Mouse (Mus musculus): ENCODE measurements around the gene Eogt. TPM values are rescaled to one million over a fixed set of nuclear protein-coding genes. Genes with fewer than 3 reads are reported as not detected.
A peak's percentile ranks its signal among the peaks of the same experiment; 100 is the strongest.

Gene Eogt
- polyA plus RNA-seq (2014; fragmentation: Nextera tagmentation; extraction: Ambion mirVana), result 12.1 and 13.5 TPM in 2 replicates

GRCm38 (mm10) chr6:97148383-97149251 is at the start of gene Eogt:
Gene Eogt, minus strand, starts transcription at chr6:97149182.
- Histone ChIP-seq H3K27ac (ENCODE audit: low read depth, low read length) (peak within 1 kb of the TSS; percentile 79), H3K9me3 (replicated peaks; ENCODE audit: control insufficient read depth, low read length) (no peaks in the 10 kb centered on the region), H3K27me3 (ENCODE audit: control insufficient read depth, insufficient read depth, low read length) (no peaks in the 10 kb centered on the region), H3K4me1 (ENCODE audit: control insufficient read depth, insufficient read depth, low read length) (peaks cover 24% of the 10 kb centered on the region), H3K4me2 (peak within 1 kb of the TSS; percentile 97), H3K4me3 (ENCODE audit: low read depth, low read length) (peak within 1 kb of the TSS; percentile 78), H3K9ac (ENCODE audit: low read depth, low read length) (peak within 1 kb of the TSS; percentile 97), H3K36me3 (ENCODE audit: control insufficient read depth, insufficient read depth, low read length) (peaks cover under 1% of the 10 kb centered on the region; the same call in 1 of the 2 replicates)
- peak; percentile 72 for ATAC-seq (replicated peaks; ENCODE audit: insufficient number of reproducible peaks, low FRiP score, low TSS enrichment)
- under 1% methylated on average over 56 of the region's 56 CpGs for WGBS (ENCODE audit: insufficient replicate concordance)

- Histone ChIP-seq H3K4me2 (peak overlapping the region; percentile 70), H3K4me1 (ENCODE audit: control insufficient read depth, insufficient read depth, low read length) (peaks cover 12% of the 10 kb centered on the region; the same call in 1 of the 2 replicates), H3K27me3 (ENCODE audit: control insufficient read depth, insufficient read depth, low read length) (no peaks in the 10 kb centered on the region), H3K36me3 (ENCODE audit: control insufficient read depth, insufficient read depth, low read length) (peaks cover 7% of the 10 kb centered on the region), H3K27ac (ENCODE audit: low read depth, low read length) (peak overlapping the region; percentile 87), H3K9ac (ENCODE audit: low read depth, low read length) (peak overlapping the region; percentile 93), H3K9me3 (replicated peaks; ENCODE audit: control insufficient read depth, low read length) (no peaks in the 10 kb centered on the region), H3K4me3 (ENCODE audit: low read depth, low read length) (peak overlapping the region; percentile 93)
- ATAC-seq (replicated peaks; ENCODE audit: insufficient number of reproducible peaks, low FRiP score, low TSS enrichment), result peak; percentile 18
- 10% methylated on average over 11 of the region's 11 CpGs for WGBS (ENCODE audit: insufficient replicate concordance)
Measured at GRCm38 (mm10) chr6:97179367-97179828, 30.4 kb upstream of the Eogt start.

GRCm38 (mm10) chr6:97178491-97179366 is 29.7 kb upstream of the Eogt start, which contains the start of gene Tmf1:
Gene Tmf1, minus strand, starts transcription at chr6:97179122.
- peak within 1 kb of the TSS; percentile 70 for H3K4me2 ChIP-seq
- no peaks in the 10 kb centered on the region for H3K9me3 ChIP-seq (replicated peaks; ENCODE audit: control insufficient read depth, low read length)
- peaks cover 12% of the 10 kb centered on the region; the same call in 1 of the 2 replicates for H3K4me1 ChIP-seq (ENCODE audit: control insufficient read depth, insufficient read depth, low read length)
- H3K9ac ChIP-seq (ENCODE audit: low read depth, low read length), result peak within 1 kb of the TSS; percentile 93
- peak within 1 kb of the TSS; percentile 93 for H3K4me3 ChIP-seq (ENCODE audit: low read depth, low read length)
- under 1% methylated on average over 80 of the region's 80 CpGs for WGBS (ENCODE audit: insufficient replicate concordance)
- H3K27me3 ChIP-seq (ENCODE audit: control insufficient read depth, insufficient read depth, low read length), result no peaks in the 10 kb centered on the region
- peaks cover 7% of the 10 kb centered on the region for H3K36me3 ChIP-seq (ENCODE audit: control insufficient read depth, insufficient read depth, low read length)
- peak; percentile 97 for ATAC-seq (replicated peaks; ENCODE audit: insufficient number of reproducible peaks, low FRiP score, low TSS enrichment)
- H3K27ac ChIP-seq (ENCODE audit: low read depth, low read length), result peak within 1 kb of the TSS; percentile 87

GRCm38 (mm10) chr6:97175716-97176115 is 26.7 kb upstream of the Eogt start:
- Histone ChIP-seq H3K4me3 (ENCODE audit: low read depth, low read length) (no peak overlapping the region), H3K4me1 (ENCODE audit: control insufficient read depth, insufficient read depth, low read length) (peaks cover 12% of the 10 kb centered on the region; the same call in 1 of the 2 replicates), H3K27ac (ENCODE audit: low read depth, low read length) (no peak overlapping the region), H3K9me3 (replicated peaks; ENCODE audit: control insufficient read depth, low read length) (no peaks in the 10 kb centered on the region), H3K36me3 (ENCODE audit: control insufficient read depth, insufficient read depth, low read length) (peaks cover 15% of the 10 kb centered on the region), H3K27me3 (ENCODE audit: control insufficient read depth, insufficient read depth, low read length) (no peaks in the 10 kb centered on the region), H3K4me2 (no peak overlapping the region), H3K9ac (ENCODE audit: low read depth, low read length) (no peak overlapping the region)
- 81% methylated on average over 11 of the region's 11 CpGs for WGBS (ENCODE audit: insufficient replicate concordance)
- ATAC-seq (replicated peaks; ENCODE audit: insufficient number of reproducible peaks, low FRiP score, low TSS enrichment), result no peak

GRCm38 (mm10) chr6:97150156-97150555 is 1.2 kb upstream of the Eogt start:
- Histone ChIP-seq H3K9me3 (replicated peaks; ENCODE audit: control insufficient read depth, low read length) (no peaks in the 10 kb centered on the region), H3K4me1 (ENCODE audit: control insufficient read depth, insufficient read depth, low read length) (peaks cover 18% of the 10 kb centered on the region), H3K27me3 (ENCODE audit: control insufficient read depth, insufficient read depth, low read length) (no peaks in the 10 kb centered on the region), H3K4me3 (ENCODE audit: low read depth, low read length) (no peak overlapping the region), H3K27ac (ENCODE audit: low read depth, low read length) (no peak overlapping the region), H3K36me3 (ENCODE audit: control insufficient read depth, insufficient read depth, low read length) (peaks cover 2% of the 10 kb centered on the region; the same call in 1 of the 2 replicates), H3K4me2 (no peak overlapping the region), H3K9ac (ENCODE audit: low read depth, low read length) (no peak overlapping the region)
- ATAC-seq (replicated peaks; ENCODE audit: insufficient number of reproducible peaks, low FRiP score, low TSS enrichment), result no peak
- WGBS (ENCODE audit: insufficient replicate concordance), result 76% methylated on average over 6 of the region's 6 CpGs

- no peak for ATAC-seq (replicated peaks; ENCODE audit: insufficient number of reproducible peaks, low FRiP score, low TSS enrichment)
- Histone ChIP-seq H3K4me2 (no peak overlapping the region), H3K27me3 (ENCODE audit: control insufficient read depth, insufficient read depth, low read length) (no peaks in the 10 kb centered on the region), H3K9me3 (replicated peaks; ENCODE audit: control insufficient read depth, low read length) (no peaks in the 10 kb centered on the region), H3K4me1 (ENCODE audit: control insufficient read depth, insufficient read depth, low read length) (peaks cover 18% of the 10 kb centered on the region), H3K4me3 (ENCODE audit: low read depth, low read length) (no peak overlapping the region), H3K36me3 (ENCODE audit: control insufficient read depth, insufficient read depth, low read length) (peaks cover 2% of the 10 kb centered on the region; the same call in 1 of the 2 replicates), H3K27ac (ENCODE audit: low read depth, low read length) (no peak overlapping the region), H3K9ac (ENCODE audit: low read depth, low read length) (no peak overlapping the region)
- 75% methylated on average over 2 of the region's 2 CpGs for WGBS (ENCODE audit: insufficient replicate concordance)
Measured at GRCm38 (mm10) chr6:97149721-97150120, 739 bp upstream of the Eogt start.

GRCm38 (mm10) chr6:97147755-97148382 is 1.1 kb downstream of the Eogt start:
- Histone ChIP-seq H3K4me2 (peak overlapping the region; percentile 97), H3K9ac (ENCODE audit: low read depth, low read length) (peak overlapping the region; percentile 97), H3K36me3 (ENCODE audit: control insufficient read depth, insufficient read depth, low read length) (no peaks in the 10 kb centered on the region), H3K9me3 (replicated peaks; ENCODE audit: control insufficient read depth, low read length) (no peaks in the 10 kb centered on the region), H3K27ac (ENCODE audit: low read depth, low read length) (peak overlapping the region; percentile 79; the same call in 1 of the 2 replicates), H3K4me3 (ENCODE audit: low read depth, low read length) (peak overlapping the region; percentile 78), H3K4me1 (ENCODE audit: control insufficient read depth, insufficient read depth, low read length) (peaks cover 24% of the 10 kb centered on the region), H3K27me3 (ENCODE audit: control insufficient read depth, insufficient read depth, low read length) (no peaks in the 10 kb centered on the region)
- no peak for ATAC-seq (replicated peaks; ENCODE audit: insufficient number of reproducible peaks, low FRiP score, low TSS enrichment)
- 18% methylated on average over 18 of the region's 18 CpGs for WGBS (ENCODE audit: insufficient replicate concordance)

GRCm38 (mm10) chr6:97145156-97145555 is 3.8 kb downstream of the Eogt start:
- no peaks in the 10 kb centered on the region for H3K9me3 ChIP-seq (replicated peaks; ENCODE audit: control insufficient read depth, low read length)
- no peak overlapping the region for H3K9ac ChIP-seq (ENCODE audit: low read depth, low read length)
- no peaks in the 10 kb centered on the region for H3K27me3 ChIP-seq (ENCODE audit: control insufficient read depth, insufficient read depth, low read length)
- H3K4me3 ChIP-seq (ENCODE audit: low read depth, low read length), result no peak overlapping the region
- peaks cover 24% of the 10 kb centered on the region for H3K4me1 ChIP-seq (ENCODE audit: control insufficient read depth, insufficient read depth, low read length)
- H3K36me3 ChIP-seq (ENCODE audit: control insufficient read depth, insufficient read depth, low read length), result no peaks in the 10 kb centered on the region; the same call in 1 of the 2 replicates
- no peak overlapping the region for H3K27ac ChIP-seq (ENCODE audit: low read depth, low read length)
- 89% methylated on average over 7 of the region's 7 CpGs for WGBS (ENCODE audit: insufficient replicate concordance)
- no peak overlapping the region for H3K4me2 ChIP-seq
- ATAC-seq (replicated peaks; ENCODE audit: insufficient number of reproducible peaks, low FRiP score, low TSS enrichment), result no peak
